Mouse (Mus musculus) heart, embryonic 12.5 days (tissue): Measurements from ENCODE around the gene Agbl4. TPM values are rescaled to one million over a fixed set of nuclear protein-coding genes. Genes with fewer than 3 reads are reported as not detected.

ENCODE experiments used
- ATAC-seq: fragments of 200-750 bp; cut with Nextera tagmentation; 2 replicates; pipeline ENCODE4 v1.8.0; 2017; ENCODE audit warnings: moderate TSS enrichment, moderate library complexity; ENCODE audit not compliant: insufficient number of reproducible peaks, low FRiP score
- H3K27ac ChIP-seq: fragments of 300-500 bp; sonication (generic); 2 replicates; pipeline ENCODE4 v1.5.1; 2016; ENCODE audit warnings: mild to moderate bottlenecking, moderate library complexity; ENCODE audit not compliant: poor library complexity, severe bottlenecking
- H3K27me3 ChIP-seq: fragments of 300-500 bp; sonication (generic); replicated peaks from 2 replicates; pipeline ENCODE4 v1.6.1; 2016; ENCODE audit warnings: mild to moderate bottlenecking, moderate library complexity
- H3K36me3 ChIP-seq: fragments of 300-500 bp; sonication (generic); 2 replicates; pipeline ENCODE4 v1.6.1; 2016; ENCODE audit warnings: mild to moderate bottlenecking, moderate library complexity
- H3K4me1 ChIP-seq: fragments of 300-500 bp; sonication (generic); replicated peaks from 2 replicates; pipeline ENCODE4 v1.6.1; 2016; ENCODE audit warnings: mild to moderate bottlenecking
- H3K4me2 ChIP-seq: fragments of 300-500 bp; sonication (generic); 2 replicates; pipeline ENCODE4 v1.6.1; 2016; ENCODE audit warnings: mild to moderate bottlenecking, moderate library complexity
- H3K4me3 ChIP-seq: fragments of 300-500 bp; sonication (generic); 2 replicates; pipeline ENCODE4 v1.5.1; 2016; ENCODE audit warnings: mild to moderate bottlenecking
- H3K9ac ChIP-seq: fragments of 300-500 bp; sonication (generic); 2 replicates; pipeline ENCODE4 v1.6.1; 2016; ENCODE audit warnings: mild to moderate bottlenecking, moderate library complexity
- H3K9me3 ChIP-seq: fragments of 300-500 bp; sonication (generic); replicated peaks from 2 replicates; pipeline ENCODE4 v1.6.1; 2016; ENCODE audit warnings: mild to moderate bottlenecking, moderate library complexity
- WGBS: fragments of 180-500 bp; shearing (Covaris S2); methylation state at CpG from one replicate; pipeline ENCODE4 v1.1.7; 2016; 5-methylcytosine and 5-hydroxymethylcytosine counted together
- polyA plus RNA-seq: library from polyadenylated mRNA; unstranded; fragments of >200 nt; fragmentation: Nextera tagmentation; extraction: Ambion mirVana; gene quantifications from 2 replicates; pipeline ENCODE4 v1.2.1, GENCODE M21; 2016

Agbl4 gene
- polyA plus RNA-seq, 1 experiment from 2014 or later = 0.63 TPM

DNA sequence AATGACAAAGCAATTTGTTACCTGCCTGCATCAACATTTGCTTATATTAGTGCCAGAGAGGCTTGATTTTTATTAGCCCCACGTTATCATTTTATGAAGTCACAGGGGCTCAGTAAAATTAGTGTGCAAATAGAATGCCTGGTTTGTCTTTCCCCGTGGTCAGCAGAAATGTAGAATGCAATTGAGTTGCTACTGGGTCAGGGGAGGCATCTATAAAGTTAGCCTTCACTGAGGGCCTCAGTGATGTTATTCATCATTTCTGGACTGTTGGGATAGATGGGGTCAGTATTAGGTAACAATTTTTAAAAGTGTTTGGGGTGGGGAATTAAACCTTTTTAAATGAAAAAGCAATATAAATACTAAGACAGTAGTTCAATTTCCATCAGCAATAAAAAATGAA, 1125.5 kb downstream of the Agbl4 start:
- no peak overlapping the region for H3K4me2 ChIP-seq
- no peaks in the 10 kb centered on the region for H3K36me3 ChIP-seq
- no peak overlapping the region for H3K4me3 ChIP-seq
- H3K27me3 ChIP-seq = no peaks in the 10 kb centered on the region
- no peak overlapping the region for H3K9ac ChIP-seq
- no peaks in the 10 kb centered on the region for H3K9me3 ChIP-seq
- no peaks in the 10 kb centered on the region for H3K4me1 ChIP-seq
- WGBS = 58% methylated on average over 2 of the region's 2 CpGs
- no peak overlapping the region for H3K27ac ChIP-seq
- no peak for ATAC-seq

DNA sequence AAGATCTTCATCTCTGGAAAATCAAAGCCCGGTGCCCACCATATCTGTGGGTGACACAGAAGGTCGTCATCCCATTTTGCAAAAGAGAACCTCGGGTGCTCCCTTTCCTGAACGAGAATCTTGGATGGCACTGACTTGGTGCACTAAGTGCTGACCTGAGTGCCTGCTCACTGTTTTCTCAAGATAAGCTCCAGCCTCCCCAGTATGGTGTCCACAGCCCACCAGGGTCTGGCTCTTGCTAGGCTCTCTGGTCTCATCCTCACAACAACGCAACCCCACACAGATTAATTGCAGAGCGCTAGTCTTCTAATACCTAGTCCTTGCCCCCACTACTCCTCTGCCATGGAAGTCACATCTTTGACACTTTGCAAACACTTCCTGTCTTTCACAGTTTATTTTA, 1131.5 kb downstream of the Agbl4 start:
- Histone ChIP-seq H3K4me1 (peaks cover 11% of the 10 kb centered on the region), H3K9me3 (no peaks in the 10 kb centered on the region), H3K27me3 (no peaks in the 10 kb centered on the region), H3K9ac (no peak overlapping the region), H3K4me2 (no peak overlapping the region), H3K4me3 (no peak overlapping the region), H3K27ac (no peak overlapping the region), H3K36me3 (no peaks in the 10 kb centered on the region)
- ATAC-seq = no peak
- WGBS = 78% methylated on average over 6 of the region's 6 CpGs

DNA sequence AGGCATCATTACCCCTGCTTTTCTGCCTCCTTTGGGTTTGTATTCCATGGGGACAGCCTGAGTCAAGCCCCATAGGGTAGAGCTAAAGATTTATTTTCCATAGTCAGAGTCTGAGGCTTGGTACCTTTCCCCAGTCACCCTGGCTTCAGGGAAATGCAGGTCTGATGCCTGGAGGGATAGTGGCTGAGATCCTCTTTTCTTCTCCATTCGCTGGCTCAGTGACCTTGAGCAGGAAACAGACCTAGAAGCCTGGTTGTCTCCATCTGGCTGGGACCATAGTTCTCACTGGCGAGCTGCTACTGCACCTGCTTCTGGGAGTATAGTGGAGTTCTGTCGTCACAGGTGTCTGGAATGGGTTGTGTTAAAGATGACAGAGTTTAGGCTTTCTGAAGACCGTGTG, 1132.5 kb downstream of the Agbl4 start:
- Histone ChIP-seq H3K27me3 (no peaks in the 10 kb centered on the region), H3K4me3 (no peak overlapping the region), H3K4me1 (peaks cover 11% of the 10 kb centered on the region), H3K9me3 (no peaks in the 10 kb centered on the region), H3K4me2 (no peak overlapping the region), H3K27ac (no peak overlapping the region), H3K9ac (no peak overlapping the region), H3K36me3 (no peaks in the 10 kb centered on the region)
- ATAC-seq = no peak
- 57% methylated on average over 4 of the region's 4 CpGs for WGBS

DNA sequence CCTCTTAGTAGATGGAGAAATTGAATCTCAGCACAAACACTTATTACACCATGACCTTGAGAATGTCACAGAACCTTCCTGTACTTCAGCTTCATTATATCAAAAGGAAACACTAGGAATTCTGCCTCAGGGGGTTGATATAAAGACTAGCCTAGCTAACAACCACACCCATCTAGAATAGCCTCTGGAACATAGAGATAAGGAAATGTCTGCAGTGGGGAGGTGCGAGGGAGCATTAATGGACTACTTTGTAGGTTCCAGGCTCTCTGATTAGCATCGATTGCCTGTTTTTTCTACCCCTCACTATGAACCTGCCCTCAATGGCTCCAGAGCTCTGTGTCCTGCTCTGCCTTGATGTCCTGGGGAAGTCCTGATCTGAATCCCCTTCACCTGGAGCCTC, 1133.1 kb downstream of the Agbl4 start:
- H3K4me3 ChIP-seq = no peak overlapping the region
- 45% methylated on average over 2 of the region's 2 CpGs for WGBS
- no peaks in the 10 kb centered on the region for H3K27me3 ChIP-seq
- no peak overlapping the region for H3K4me2 ChIP-seq
- H3K27ac ChIP-seq = no peak overlapping the region
- no peak for ATAC-seq
- H3K9ac ChIP-seq = no peak overlapping the region
- no peaks in the 10 kb centered on the region for H3K36me3 ChIP-seq
- no peaks in the 10 kb centered on the region for H3K9me3 ChIP-seq
- H3K4me1 ChIP-seq = peaks cover 11% of the 10 kb centered on the region

DNA sequence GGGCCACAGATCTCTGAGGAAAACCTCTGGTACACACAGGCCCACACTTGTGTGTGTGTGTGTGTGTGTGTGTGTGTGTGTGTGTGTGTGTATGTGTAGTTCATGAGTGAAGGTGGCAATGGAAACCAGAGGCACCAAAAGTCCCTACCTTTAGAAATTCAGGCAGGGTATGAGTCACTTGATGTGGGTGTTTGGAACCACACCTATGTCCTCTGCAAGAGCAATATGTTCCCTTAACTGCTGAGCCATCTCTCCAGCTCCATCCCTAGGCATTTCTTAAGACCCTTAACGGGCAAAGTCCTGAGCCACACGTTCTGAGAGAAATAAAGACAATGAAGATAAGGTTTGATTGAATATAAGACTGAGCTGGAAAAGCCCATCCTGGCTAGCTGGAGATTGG, 1147.2 kb downstream of the Agbl4 start:
- Histone ChIP-seq H3K4me1 (no peaks in the 10 kb centered on the region), H3K27ac (no peak overlapping the region), H3K4me3 (no peak overlapping the region), H3K9me3 (no peaks in the 10 kb centered on the region), H3K9ac (no peak overlapping the region), H3K36me3 (no peaks in the 10 kb centered on the region), H3K4me2 (no peak overlapping the region), H3K27me3 (no peaks in the 10 kb centered on the region)
- ATAC-seq = no peak
- 77% methylated on average over 2 of the region's 2 CpGs for WGBS

DNA sequence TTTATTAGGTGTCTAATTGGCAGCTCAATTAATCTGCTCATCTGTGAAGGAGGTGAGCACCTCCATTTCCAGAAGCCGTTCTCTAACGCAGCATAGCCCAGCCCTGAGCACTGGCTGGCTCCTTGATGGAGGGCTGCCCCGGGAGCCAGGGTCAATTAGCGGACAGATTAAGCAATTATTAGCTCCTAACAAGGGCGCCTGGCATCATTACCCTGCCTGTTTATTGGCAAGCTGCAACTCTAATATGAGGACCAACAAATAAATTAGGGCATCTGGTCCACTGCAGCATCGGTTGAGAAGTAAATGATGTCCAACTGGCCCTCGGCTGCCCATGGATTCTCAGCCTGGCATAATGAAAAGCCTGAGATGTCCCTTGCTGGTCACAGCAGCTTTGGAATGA, 1148.5 kb downstream of the Agbl4 start:
- WGBS = 81% methylated on average over 7 of the region's 7 CpGs

DNA sequence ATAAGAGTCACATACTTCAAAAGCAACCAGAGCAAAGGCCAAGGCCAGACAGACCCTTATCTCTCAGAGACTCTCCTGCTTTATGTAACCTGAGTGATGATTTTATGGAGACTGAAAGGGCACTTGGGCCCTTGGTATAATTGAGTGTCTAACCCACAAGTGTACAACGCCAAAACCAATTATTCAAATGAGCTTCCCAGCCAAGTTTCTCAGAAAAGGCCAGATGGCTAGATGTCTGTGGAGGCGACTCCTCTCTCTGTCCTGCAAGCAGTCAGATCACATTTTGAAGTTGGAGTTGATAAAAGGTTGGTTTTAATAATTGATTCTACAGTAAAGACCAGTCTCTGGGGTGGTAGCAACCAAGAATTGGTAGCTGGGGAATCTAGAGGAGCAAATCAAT, 1158.0 kb downstream of the Agbl4 start:
- Histone ChIP-seq H3K9me3 (no peaks in the 10 kb centered on the region), H3K9ac (no peak overlapping the region), H3K4me2 (no peak overlapping the region), H3K36me3 (no peaks in the 10 kb centered on the region), H3K27me3 (no peaks in the 10 kb centered on the region), H3K4me3 (no peak overlapping the region), H3K27ac (no peak overlapping the region), H3K4me1 (0 out of 2 replicates have a peak, but pooled peaks cover 4% of the 10 kb centered on the region)
- no peak for ATAC-seq
- WGBS = 54% methylated on average over 2 of the region's 2 CpGs

More for the DNA sequence above, 1148.5 kb downstream of the Agbl4 start:
- Histone ChIP-seq H3K4me2 (no peak overlapping the region), H3K27ac (no peak overlapping the region), H3K9me3 (no peaks in the 10 kb centered on the region), H3K4me3 (no peak overlapping the region), H3K27me3 (no peaks in the 10 kb centered on the region), H3K36me3 (no peaks in the 10 kb centered on the region), H3K4me1 (no peaks in the 10 kb centered on the region), H3K9ac (no peak overlapping the region)
- no peak for ATAC-seq

DNA sequence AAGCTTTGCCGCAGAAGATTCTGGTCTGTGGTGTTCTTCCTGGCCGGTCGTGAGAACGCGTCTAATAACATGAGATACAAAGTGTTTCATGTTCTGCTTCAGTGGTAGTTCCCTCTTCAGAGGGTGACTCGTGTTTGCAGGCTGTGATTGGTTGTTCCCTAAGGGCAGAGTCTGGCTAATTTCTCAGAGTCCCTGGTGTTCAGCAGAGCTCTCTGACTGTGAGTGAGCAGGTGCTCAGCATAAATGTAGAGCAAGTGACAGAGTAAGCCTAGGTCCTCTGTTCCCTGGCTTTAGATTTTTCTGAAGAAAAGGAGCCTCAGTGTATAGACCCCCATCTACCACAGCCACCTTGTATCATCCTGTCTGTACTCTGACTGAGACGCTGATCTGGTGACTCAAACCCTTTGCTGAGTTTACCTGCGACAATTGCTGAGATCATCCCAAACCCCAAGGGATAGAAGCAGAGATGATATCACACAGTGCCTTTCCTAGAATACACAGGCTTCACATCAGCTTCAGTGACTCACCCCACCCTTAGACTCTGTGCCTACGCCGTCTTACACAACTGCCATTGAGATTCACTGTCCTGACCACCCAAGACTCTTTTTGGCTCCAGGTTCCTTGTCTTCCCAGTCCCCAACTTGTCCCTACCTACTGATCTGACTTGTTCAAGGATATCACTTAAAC, 1179.8 kb downstream of the Agbl4 start:
- Histone ChIP-seq H3K4me1 (no peaks in the 10 kb centered on the region), H3K36me3 (no peaks in the 10 kb centered on the region), H3K9me3 (no peaks in the 10 kb centered on the region), H3K9ac (no peak overlapping the region), H3K4me3 (no peak overlapping the region), H3K27ac (no peak overlapping the region), H3K4me2 (no peak overlapping the region), H3K27me3 (no peaks in the 10 kb centered on the region)
- WGBS = 85% methylated on average over 10 of the region's 10 CpGs
- ATAC-seq = no peak

DNA sequence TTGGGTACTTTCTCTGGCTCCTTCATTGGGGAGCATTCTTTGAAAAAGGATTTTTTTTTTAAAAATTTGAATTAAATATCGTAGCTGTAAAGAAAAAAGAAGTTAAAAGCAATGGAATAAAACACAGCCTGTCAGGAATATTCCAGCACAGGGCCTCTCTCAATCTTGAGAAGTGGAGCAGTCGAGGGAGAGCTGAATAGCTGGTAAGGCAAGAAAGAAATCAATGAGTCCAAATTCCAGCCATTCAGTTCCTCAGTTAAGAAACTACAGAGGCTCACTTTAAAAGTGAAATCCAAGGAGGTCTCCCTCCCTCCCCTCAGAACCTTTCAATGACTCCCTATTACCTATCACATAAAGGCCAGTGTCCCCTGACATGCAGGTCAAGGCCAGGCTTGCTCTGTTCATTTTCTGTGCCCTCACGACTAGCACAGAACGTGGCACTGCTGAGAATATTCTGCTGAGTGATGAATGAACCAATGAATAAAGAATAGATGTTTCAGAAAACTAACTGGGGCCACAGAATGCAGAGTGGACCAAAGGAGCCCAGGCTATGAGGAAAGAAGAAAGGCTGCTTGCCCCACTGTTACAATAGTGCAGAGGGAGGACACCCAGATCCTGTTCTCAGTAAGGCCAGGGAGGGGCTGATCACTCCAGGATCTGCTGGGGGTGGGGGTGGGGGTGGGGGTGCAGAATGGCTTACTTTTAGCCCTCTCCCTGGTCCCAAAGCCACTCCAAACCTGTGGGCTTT, 1181.8 kb downstream of the Agbl4 start:
- H3K27me3 ChIP-seq = no peaks in the 10 kb centered on the region
- ATAC-seq = no peak
- 66% methylated on average over 4 of the region's 4 CpGs for WGBS
- H3K27ac ChIP-seq = no peak overlapping the region
- H3K9ac ChIP-seq = no peak overlapping the region
- no peak overlapping the region for H3K4me2 ChIP-seq
- no peaks in the 10 kb centered on the region for H3K9me3 ChIP-seq
- H3K4me1 ChIP-seq = no peaks in the 10 kb centered on the region
- no peaks in the 10 kb centered on the region for H3K36me3 ChIP-seq
- no peak overlapping the region for H3K4me3 ChIP-seq

DNA sequence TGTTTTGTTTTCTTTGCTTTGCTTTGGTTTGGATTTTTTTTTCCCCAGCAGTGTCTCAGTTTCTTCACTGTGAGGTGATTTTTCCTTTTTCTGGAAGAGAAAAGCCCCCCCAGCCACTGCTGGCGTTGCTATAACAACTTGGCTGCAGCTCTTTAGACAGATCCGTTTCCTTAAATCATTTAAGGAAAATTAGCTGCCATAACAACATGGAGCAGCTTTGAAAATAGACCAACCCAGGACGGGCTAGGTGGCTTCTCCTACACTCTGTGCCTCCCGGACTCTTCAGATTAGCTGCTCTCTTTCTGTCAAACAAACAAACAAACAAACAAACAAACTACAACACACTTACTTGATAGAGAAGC, 1182.4 kb downstream of the Agbl4 start:
- no peaks in the 10 kb centered on the region for H3K4me1 ChIP-seq
- H3K27ac ChIP-seq = no peak overlapping the region
- H3K27me3 ChIP-seq = no peaks in the 10 kb centered on the region
- no peak for ATAC-seq
- no peak overlapping the region for H3K4me3 ChIP-seq
- no peak overlapping the region for H3K9ac ChIP-seq
- no peaks in the 10 kb centered on the region for H3K36me3 ChIP-seq
- H3K4me2 ChIP-seq = no peak overlapping the region
- whole genome bisulfite sequencing = 60% methylated on average over 4 of the region's 4 CpGs
- H3K9me3 ChIP-seq = no peaks in the 10 kb centered on the region

DNA sequence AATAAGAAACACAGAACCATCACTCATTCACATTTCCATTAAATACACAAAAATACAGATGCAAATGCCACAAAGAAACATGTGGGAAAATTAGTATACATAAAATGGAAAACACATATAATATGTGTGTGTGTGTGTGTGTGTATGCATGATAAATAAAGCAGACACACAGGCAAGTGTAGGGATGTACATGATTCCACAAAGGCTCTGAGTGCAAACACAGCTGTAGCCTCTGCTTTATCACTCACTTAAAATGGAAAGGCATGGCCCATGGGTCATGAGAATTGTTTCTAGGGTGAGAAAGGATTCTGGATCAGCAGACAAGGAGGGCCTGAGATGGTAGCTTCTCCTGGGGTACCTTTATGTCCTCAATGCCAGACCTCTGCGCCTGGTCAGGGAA, 1182.8 kb downstream of the Agbl4 start:
- no peak overlapping the region for H3K27ac ChIP-seq
- no peak overlapping the region for H3K4me2 ChIP-seq
- 88% methylated on average over 1 of the region's 1 CpGs for WGBS
- ATAC-seq = no peak
- no peaks in the 10 kb centered on the region for H3K27me3 ChIP-seq
- H3K4me1 ChIP-seq = no peaks in the 10 kb centered on the region
- H3K9me3 ChIP-seq = no peaks in the 10 kb centered on the region
- no peaks in the 10 kb centered on the region for H3K36me3 ChIP-seq
- no peak overlapping the region for H3K4me3 ChIP-seq
- no peak overlapping the region for H3K9ac ChIP-seq
